Mouse (Mus musculus): ENCODE measurements around the gene U2af2. TPM values are rescaled to one million over a fixed set of nuclear protein-coding genes. Genes with fewer than 3 reads are reported as not detected.

Gene U2af2
- polyA plus RNA-seq, 1 experiment, result 437 TPM

- peaks cover 8% of the 10 kb centered on the region for H3K4me1 ChIP-seq (replicated peaks; ENCODE audit: control insufficient read depth, insufficient read depth, low read length)
- H3K4me3 ChIP-seq (ENCODE audit: control insufficient read depth, insufficient read depth, low read length), result no peak overlapping the region
- no peak for DNase-seq
- no peaks in the 10 kb centered on the region for H3K27me3 ChIP-seq (ENCODE audit: control insufficient read depth, insufficient read depth, low read length)
- 91% methylated on average over 18 of the region's 18 CpGs for WGBS
- TF ChIP-seq CTCF (IDR thresholded peaks at IDR 0.05; ENCODE audit: borderline replicate concordance, control insufficient read depth, extremely low read depth, insufficient read depth, low read length, poor library complexity) (no peak), POLR2A (IDR thresholded peaks at IDR 0.05; ENCODE audit: control insufficient read depth, extremely low read depth, insufficient read depth, low read length, poor library complexity) (0 out of 2 replicates have a peak, but pooled peaks have one; percentile 16)
- H3K27ac ChIP-seq (ENCODE audit: control insufficient read depth, insufficient read depth, low read length), result no peak overlapping the region
- H3K36me3 ChIP-seq (ENCODE audit: control insufficient read depth, insufficient read depth, low read length), result peaks cover 31% of the 10 kb centered on the region
These were observed 21.6 kb downstream of the U2af2 start for GRCm38 (mm10) chr7:5083325-5084105.

- DNase-seq, result no peak
- TF ChIP-seq POLR2A (IDR thresholded peaks at IDR 0.05; ENCODE audit: control insufficient read depth, extremely low read depth, insufficient read depth, low read length, poor library complexity) (no peak), CTCF (IDR thresholded peaks at IDR 0.05; ENCODE audit: borderline replicate concordance, control insufficient read depth, extremely low read depth, insufficient read depth, low read length, poor library complexity) (no peak)
- 95% methylated on average over 1 of the region's 1 CpGs for whole genome bisulfite sequencing
- Histone ChIP-seq H3K27me3 (ENCODE audit: control insufficient read depth, insufficient read depth, low read length) (no peaks in the 10 kb centered on the region), H3K36me3 (ENCODE audit: control insufficient read depth, insufficient read depth, low read length) (peaks cover 28% of the 10 kb centered on the region), H3K4me3 (ENCODE audit: control insufficient read depth, insufficient read depth, low read length) (no peak overlapping the region), H3K27ac (ENCODE audit: control insufficient read depth, insufficient read depth, low read length) (no peak overlapping the region), H3K4me1 (replicated peaks; ENCODE audit: control insufficient read depth, insufficient read depth, low read length) (peaks cover 8% of the 10 kb centered on the region)
These were observed 23.6 kb downstream of the U2af2 start for GRCm38 (mm10) chr7:5085512-5085911.

- Histone ChIP-seq H3K27me3 (ENCODE audit: control insufficient read depth, insufficient read depth, low read length) (no peaks in the 10 kb centered on the region), H3K4me3 (ENCODE audit: control insufficient read depth, insufficient read depth, low read length) (no peak overlapping the region), H3K4me1 (replicated peaks; ENCODE audit: control insufficient read depth, insufficient read depth, low read length) (peaks cover under 1% of the 10 kb centered on the region), H3K27ac (ENCODE audit: control insufficient read depth, insufficient read depth, low read length) (no peak overlapping the region), H3K36me3 (ENCODE audit: control insufficient read depth, insufficient read depth, low read length) (peaks cover 40% of the 10 kb centered on the region)
- WGBS, result 79% methylated on average over 5 of the region's 5 CpGs
- TF ChIP-seq POLR2A (IDR thresholded peaks at IDR 0.05; ENCODE audit: control insufficient read depth, extremely low read depth, insufficient read depth, low read length, poor library complexity) (no peak), CTCF (IDR thresholded peaks at IDR 0.05; ENCODE audit: borderline replicate concordance, control insufficient read depth, extremely low read depth, insufficient read depth, low read length, poor library complexity) (no peak)
- no peak for DNase-seq
These were observed 25.0 kb downstream of the U2af2 start for GRCm38 (mm10) chr7:5086921-5087440.

GRCm38 (mm10) chr7:5087886-5088285 is 25.9 kb downstream of the U2af2 start:
- Histone ChIP-seq H3K36me3 (ENCODE audit: control insufficient read depth, insufficient read depth, low read length) (peaks cover 49% of the 10 kb centered on the region), H3K4me1 (replicated peaks; ENCODE audit: control insufficient read depth, insufficient read depth, low read length) (no peaks in the 10 kb centered on the region), H3K27me3 (ENCODE audit: control insufficient read depth, insufficient read depth, low read length) (no peaks in the 10 kb centered on the region), H3K4me3 (ENCODE audit: control insufficient read depth, insufficient read depth, low read length) (no peak overlapping the region), H3K27ac (ENCODE audit: control insufficient read depth, insufficient read depth, low read length) (no peak overlapping the region)
- WGBS, result 83% methylated on average over 4 of the region's 4 CpGs
- DNase-seq, result no peak
- no peak for TF ChIP-seq POLR2A (IDR thresholded peaks at IDR 0.05; ENCODE audit: control insufficient read depth, extremely low read depth, insufficient read depth, low read length, poor library complexity)
- TF ChIP-seq CTCF (IDR thresholded peaks at IDR 0.05; ENCODE audit: borderline replicate concordance, control insufficient read depth, extremely low read depth, insufficient read depth, low read length, poor library complexity), result no peak

- Histone ChIP-seq H3K27me3 (ENCODE audit: control insufficient read depth, insufficient read depth, low read length) (no peaks in the 10 kb centered on the region), H3K4me3 (ENCODE audit: control insufficient read depth, insufficient read depth, low read length) (no peak overlapping the region), H3K4me1 (replicated peaks; ENCODE audit: control insufficient read depth, insufficient read depth, low read length) (no peaks in the 10 kb centered on the region), H3K27ac (ENCODE audit: control insufficient read depth, insufficient read depth, low read length) (no peak overlapping the region), H3K36me3 (ENCODE audit: control insufficient read depth, insufficient read depth, low read length) (peaks cover 56% of the 10 kb centered on the region)
- TF ChIP-seq CTCF (IDR thresholded peaks at IDR 0.05; ENCODE audit: borderline replicate concordance, control insufficient read depth, extremely low read depth, insufficient read depth, low read length, poor library complexity) (no peak), POLR2A (IDR thresholded peaks at IDR 0.05; ENCODE audit: control insufficient read depth, extremely low read depth, insufficient read depth, low read length, poor library complexity) (no peak)
- DNase-seq, result no peak
- WGBS, result 97% methylated on average over 15 of the region's 15 CpGs
These were observed 27.9 kb downstream of the U2af2 start for GRCm38 (mm10) chr7:5089853-5090252.

GRCm38 (mm10) chr7:5091008-5091728 is 29.2 kb downstream of the U2af2 start:
- TF ChIP-seq CTCF (IDR thresholded peaks at IDR 0.05; ENCODE audit: borderline replicate concordance, control insufficient read depth, extremely low read depth, insufficient read depth, low read length, poor library complexity) (no peak), POLR2A (IDR thresholded peaks at IDR 0.05; ENCODE audit: control insufficient read depth, extremely low read depth, insufficient read depth, low read length, poor library complexity) (no peak)
- Histone ChIP-seq H3K4me3 (ENCODE audit: control insufficient read depth, insufficient read depth, low read length) (no peak overlapping the region), H3K27ac (ENCODE audit: control insufficient read depth, insufficient read depth, low read length) (no peak overlapping the region), H3K4me1 (replicated peaks; ENCODE audit: control insufficient read depth, insufficient read depth, low read length) (no peaks in the 10 kb centered on the region), H3K36me3 (ENCODE audit: control insufficient read depth, insufficient read depth, low read length) (peaks cover 61% of the 10 kb centered on the region), H3K27me3 (ENCODE audit: control insufficient read depth, insufficient read depth, low read length) (no peaks in the 10 kb centered on the region)
- 95% methylated on average over 15 of the region's 15 CpGs for whole genome bisulfite sequencing
- DNase-seq, result no peak
